Mouse (Mus musculus) stomach, postnatal 0 days (tissue): ENCODE measurements around the gene Robo2. TPM values are rescaled to one million over a fixed set of nuclear protein-coding genes. Genes with fewer than 3 reads are reported as not detected.

ENCODE experiments used
- ATAC-seq: fragments of 200-750 bp; cut with Nextera tagmentation; 2 replicates; pipeline ENCODE4 v1.8.0; 2017; ENCODE audit not compliant: low FRiP score, low TSS enrichment
- DNase-seq: peaks from one replicate; pipeline ENCODE4 v3.0.0-alpha.2; 2016; ENCODE audit warnings: low spot score
- H3K27ac ChIP-seq: fragments of 300-500 bp; sonication (generic); replicated peaks from 2 replicates; pipeline ENCODE4 v1.5.1; 2014; ENCODE audit warnings: mild to moderate bottlenecking, control low read depth
- H3K27me3 ChIP-seq: fragments of 300-500 bp; sonication (generic); 2 replicates; pipeline ENCODE4 v1.6.1; 2014; ENCODE audit warnings: low read length; ENCODE audit not compliant: control insufficient read depth, insufficient read depth
- H3K36me3 ChIP-seq: fragments of 300-500 bp; sonication (generic); 2 replicates; pipeline ENCODE4 v1.6.1; 2014; ENCODE audit warnings: low read length, mixed read lengths; ENCODE audit not compliant: control insufficient read depth, insufficient read depth
- H3K4me1 ChIP-seq: fragments of 300-500 bp; sonication (generic); replicated peaks from 2 replicates; pipeline ENCODE4 v1.6.1; 2014; ENCODE audit warnings: antibody characterized with exemption; ENCODE audit not compliant: control insufficient read depth, insufficient read depth
- H3K4me2 ChIP-seq: fragments of 300-500 bp; sonication (generic); replicated peaks from 2 replicates; pipeline ENCODE4 v1.6.1; 2014; ENCODE audit warnings: low read depth, mild to moderate bottlenecking, control low read depth, moderate library complexity
- H3K4me3 ChIP-seq: fragments of 300-500 bp; sonication (generic); 2 replicates; pipeline ENCODE4 v1.5.1; 2014; ENCODE audit warnings: low read depth, low read length, control low read depth
- H3K9ac ChIP-seq: fragments of 300-500 bp; sonication (generic); 2 replicates; pipeline ENCODE4 v1.6.1; 2014; ENCODE audit warnings: mild to moderate bottlenecking, low read length, control low read depth, mixed read lengths
- H3K9me3 ChIP-seq: fragments of 300-500 bp; sonication (generic); 2 replicates; pipeline ENCODE4 v1.6.1; 2016; ENCODE audit warnings: low read length; ENCODE audit not compliant: control insufficient read depth
- CTCF ChIP-seq: IDR thresholded peaks from 2 replicates; pipeline ENCODE4 v1.5.1; 2016; ENCODE audit warnings: antibody characterized with exemption, low read depth, mild to moderate bottlenecking, moderate library complexity
- EP300 ChIP-seq: optimal IDR thresholded peaks from 2 replicates; pipeline ENCODE3; 2016; ENCODE audit warnings: antibody characterized with exemption
- WGBS: fragments of 180-500 bp; shearing (Covaris S2); extraction: QIAGEN DNeasy Blood & Tissue Kit; methylation state at CpG from one replicate; pipeline ENCODE4 v1.1.7; 2014; 5-methylcytosine and 5-hydroxymethylcytosine counted together
- polyA plus RNA-seq: library from polyadenylated mRNA; unstranded; fragments of >200 nt; fragmentation: Nextera tagmentation; extraction: Ambion mirVana; gene quantifications from 2 replicates; pipeline ENCODE4 v1.2.1, GENCODE M21; 2015

Gene Robo2
- polyA plus RNA-seq, 1 experiment from 2014 or later: 7.1 TPM

DNA sequence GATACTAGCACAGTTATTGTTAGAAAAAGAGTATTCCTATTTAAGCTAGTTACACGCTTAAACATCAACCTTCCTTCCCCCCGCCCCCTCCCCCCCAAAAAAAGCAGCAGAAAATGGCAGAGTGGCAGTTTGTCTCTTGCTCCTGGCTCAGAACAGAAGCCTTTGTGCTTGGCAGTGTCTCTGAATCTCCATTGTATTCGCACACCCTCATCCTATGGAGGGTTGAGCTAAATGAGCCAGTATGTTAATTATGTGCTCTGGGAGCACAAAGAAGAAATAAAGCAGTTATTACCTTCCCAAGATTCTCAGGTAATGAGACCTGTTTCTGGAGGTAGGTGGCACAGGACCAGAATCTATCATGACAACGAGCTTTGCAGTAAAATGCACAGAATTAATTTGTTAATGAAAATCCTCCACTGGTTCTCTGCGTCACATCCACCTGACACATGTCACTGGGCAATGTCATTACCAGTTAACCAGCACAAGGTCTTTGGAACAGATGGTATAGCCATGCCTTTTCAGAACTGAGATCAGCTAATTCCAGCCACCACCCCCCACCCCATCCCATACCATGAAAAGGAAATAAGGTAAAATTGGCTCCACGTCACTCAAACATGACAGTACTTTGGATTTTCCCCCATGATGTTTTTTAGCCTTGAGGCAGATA lies 177.1 kb downstream of the Robo2 start:
- no peaks in the 10 kb centered on the region for H3K27me3 ChIP-seq
- H3K9me3 ChIP-seq: no peaks in the 10 kb centered on the region
- TF ChIP-seq EP300 (no peak), CTCF (no peak)
- no peak for ATAC-seq
- no peak overlapping the region for H3K9ac ChIP-seq
- H3K27ac ChIP-seq: no peak overlapping the region
- DNase-seq: no peak
- no peak overlapping the region for H3K4me3 ChIP-seq
- H3K4me1 ChIP-seq: no peaks in the 10 kb centered on the region
- no peaks in the 10 kb centered on the region for H3K36me3 ChIP-seq
- H3K4me2 ChIP-seq: no peak overlapping the region
- WGBS: 85% methylated on average over 6 of the region's 6 CpGs

DNA sequence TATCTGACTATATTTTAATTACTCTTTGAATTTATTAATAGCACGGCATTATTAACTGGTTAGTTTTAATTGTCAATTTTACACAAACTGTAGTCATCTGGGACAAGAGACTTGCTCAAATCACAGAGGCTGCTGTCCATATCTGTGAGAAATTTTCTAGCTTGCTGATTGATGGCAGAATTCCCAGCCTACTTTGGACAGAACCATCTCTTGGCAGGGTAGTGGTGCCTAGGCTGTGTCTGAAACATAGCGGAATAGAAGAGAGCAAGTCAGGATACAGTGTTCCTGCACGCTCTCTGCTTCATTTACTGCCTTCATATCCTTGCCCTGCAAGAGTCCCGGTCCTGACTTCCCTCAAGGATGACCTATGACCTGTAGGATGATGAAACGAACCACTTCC lies 178.0 kb downstream of the Robo2 start:
- 70% methylated on average over 5 of the region's 5 CpGs for WGBS

GRCm38 (mm10) chr16:74227285-74227684 lies 184.3 kb downstream of the Robo2 start:
- Histone ChIP-seq H3K27ac (no peak overlapping the region), H3K4me3 (no peak overlapping the region), H3K27me3 (no peaks in the 10 kb centered on the region), H3K9me3 (no peaks in the 10 kb centered on the region), H3K4me2 (no peak overlapping the region), H3K36me3 (no peaks in the 10 kb centered on the region), H3K9ac (no peak overlapping the region), H3K4me1 (no peaks in the 10 kb centered on the region)
- ATAC-seq: no peak
- no peak for DNase-seq
- peak; percentile 57 for TF ChIP-seq CTCF
- TF ChIP-seq EP300: no peak

More for the DNA sequence above, 178.0 kb downstream of the Robo2 start:
- Histone ChIP-seq H3K9me3 (no peaks in the 10 kb centered on the region), H3K9ac (no peak overlapping the region), H3K4me2 (no peak overlapping the region), H3K27me3 (no peaks in the 10 kb centered on the region), H3K36me3 (no peaks in the 10 kb centered on the region), H3K4me1 (no peaks in the 10 kb centered on the region), H3K4me3 (no peak overlapping the region), H3K27ac (no peak overlapping the region)
- DNase-seq: no peak
- no peak for ATAC-seq
- TF ChIP-seq EP300 (no peak), CTCF (no peak)

GRCm38 (mm10) chr16:74225423-74226272 lies 186.0 kb downstream of the Robo2 start:
- H3K4me1 ChIP-seq: no peaks in the 10 kb centered on the region
- DNase-seq: no peak
- H3K9me3 ChIP-seq: no peaks in the 10 kb centered on the region
- H3K27ac ChIP-seq: no peak overlapping the region
- no peak overlapping the region for H3K4me2 ChIP-seq
- H3K36me3 ChIP-seq: no peaks in the 10 kb centered on the region
- TF ChIP-seq EP300 (no peak), CTCF (no peak)
- H3K9ac ChIP-seq: no peak overlapping the region
- WGBS: 86% methylated on average over 7 of the region's 7 CpGs
- no peaks in the 10 kb centered on the region for H3K27me3 ChIP-seq
- no peak overlapping the region for H3K4me3 ChIP-seq
- ATAC-seq: no peak

DNA sequence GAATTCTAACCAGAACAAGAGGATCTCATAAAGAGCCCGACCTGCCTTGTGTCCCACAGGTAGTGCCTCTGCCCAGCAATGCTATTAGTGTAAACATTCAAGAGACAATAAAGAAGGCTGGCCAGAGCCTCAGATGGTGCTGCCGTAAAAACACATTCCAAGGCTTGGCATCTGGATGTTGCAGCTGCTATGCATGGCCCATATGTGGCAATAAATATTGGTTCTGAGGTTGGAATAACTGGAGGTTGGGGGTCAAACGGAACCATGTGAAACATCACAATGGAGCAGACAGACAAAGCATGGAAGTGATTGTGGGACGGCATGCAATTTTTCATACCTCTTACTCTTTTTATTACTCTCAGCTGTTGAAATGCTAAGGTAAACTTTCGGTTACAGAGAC lies 189.1 kb downstream of the Robo2 start:
- H3K9ac ChIP-seq: no peak overlapping the region
- H3K27me3 ChIP-seq: no peaks in the 10 kb centered on the region
- no peak overlapping the region for H3K27ac ChIP-seq
- H3K4me2 ChIP-seq: no peak overlapping the region
- no peak for ATAC-seq
- WGBS: 63% methylated on average over 5 of the region's 5 CpGs
- H3K4me1 ChIP-seq: no peaks in the 10 kb centered on the region
- no peaks in the 10 kb centered on the region for H3K36me3 ChIP-seq
- H3K4me3 ChIP-seq: no peak overlapping the region
- DNase-seq: no peak
- TF ChIP-seq CTCF (no peak), EP300 (no peak)
- H3K9me3 ChIP-seq: no peaks in the 10 kb centered on the region

DNA sequence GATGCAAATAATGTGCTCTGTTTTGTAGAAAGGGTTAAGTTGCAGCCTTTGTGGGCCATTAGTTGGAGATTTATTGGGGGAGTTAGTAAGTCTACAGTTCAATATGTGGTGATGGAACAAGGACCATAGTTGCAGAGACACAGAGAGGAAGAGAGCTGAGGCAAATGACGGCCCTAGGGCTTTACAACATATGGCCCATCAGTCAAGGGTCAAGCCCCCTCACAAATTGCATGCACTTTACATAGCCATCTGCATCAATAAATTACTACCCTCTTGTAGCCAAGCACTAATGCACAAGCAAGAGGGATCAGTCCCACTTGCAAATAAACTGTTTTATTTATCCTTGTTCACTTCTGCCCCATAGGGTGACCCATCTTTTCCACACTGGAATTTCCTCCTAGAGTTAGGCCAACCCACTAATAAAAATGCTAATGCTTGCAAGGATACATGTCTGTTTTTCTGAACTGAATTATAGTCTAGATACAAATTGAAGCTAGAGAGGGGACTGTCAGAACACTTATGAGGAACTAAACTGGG lies 194.7 kb downstream of the Robo2 start:
- no peak overlapping the region for H3K4me2 ChIP-seq
- H3K27me3 ChIP-seq: no peaks in the 10 kb centered on the region
- H3K9ac ChIP-seq: no peak overlapping the region
- TF ChIP-seq CTCF (no peak), EP300 (no peak)
- H3K4me1 ChIP-seq: no peaks in the 10 kb centered on the region
- H3K27ac ChIP-seq: no peak overlapping the region
- H3K36me3 ChIP-seq: no peaks in the 10 kb centered on the region
- WGBS: 68% methylated on average over 1 of the region's 1 CpGs
- DNase-seq: no peak
- ATAC-seq: no peak
- H3K4me3 ChIP-seq: no peak overlapping the region
- no peaks in the 10 kb centered on the region for H3K9me3 ChIP-seq
